Mouse (Mus musculus) inflammation-experienced regulatory T-cells, adult 6 months (primary cell): ENCODE measurements at regions not wholly inside any gene's neighbourhood (a gene's known extent, or its start where the extent isn't known, plus 50 kb on each side); places are given as distances from the start of the nearest gene placed in this dataset.

Source experiments
- ATAC-seq: one replicate; pipeline ENCODE4 v1.8.0; 2017

DNA sequence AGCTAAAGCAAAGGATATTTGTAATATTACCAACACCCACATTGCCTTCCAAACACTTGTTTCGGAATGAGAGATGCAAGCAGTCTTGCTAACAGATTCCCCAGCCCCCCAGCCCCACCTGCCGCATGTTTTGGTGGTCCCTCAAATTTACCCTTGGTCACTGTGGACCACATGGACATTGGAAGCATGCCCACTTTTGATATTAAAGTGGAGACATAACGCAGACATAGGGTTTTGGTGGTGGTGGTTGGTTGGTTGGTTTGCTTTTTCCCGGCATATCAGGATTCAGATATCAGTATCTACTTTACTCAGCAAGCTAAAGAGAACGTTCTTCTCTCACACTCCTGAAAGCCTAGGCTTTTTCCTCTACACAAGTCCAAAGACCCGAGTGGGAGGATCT, 381.3 kb downstream of the Zfp536 start:
- no peak for ATAC-seq

DNA sequence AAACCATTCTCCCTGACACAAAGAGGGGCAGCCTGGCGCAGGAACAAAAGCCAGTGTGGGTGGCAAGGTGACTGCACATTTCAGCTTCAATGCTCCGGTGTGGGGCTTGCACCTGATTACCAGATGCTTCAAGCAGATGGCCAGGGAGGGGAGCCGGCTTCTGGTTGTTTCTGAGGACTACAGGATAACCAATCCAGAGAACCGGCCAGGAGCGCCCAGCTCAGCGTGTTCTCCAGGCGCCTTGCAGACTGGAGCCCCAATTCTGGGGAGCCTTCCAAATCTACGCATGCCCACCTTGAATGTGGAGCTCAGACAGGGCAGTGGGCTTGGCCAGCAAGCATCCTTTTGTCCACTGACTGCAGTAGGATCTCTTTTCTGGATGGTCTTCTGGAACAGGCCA, 380.8 kb downstream of the Zfp536 start:
- no peak for ATAC-seq

DNA sequence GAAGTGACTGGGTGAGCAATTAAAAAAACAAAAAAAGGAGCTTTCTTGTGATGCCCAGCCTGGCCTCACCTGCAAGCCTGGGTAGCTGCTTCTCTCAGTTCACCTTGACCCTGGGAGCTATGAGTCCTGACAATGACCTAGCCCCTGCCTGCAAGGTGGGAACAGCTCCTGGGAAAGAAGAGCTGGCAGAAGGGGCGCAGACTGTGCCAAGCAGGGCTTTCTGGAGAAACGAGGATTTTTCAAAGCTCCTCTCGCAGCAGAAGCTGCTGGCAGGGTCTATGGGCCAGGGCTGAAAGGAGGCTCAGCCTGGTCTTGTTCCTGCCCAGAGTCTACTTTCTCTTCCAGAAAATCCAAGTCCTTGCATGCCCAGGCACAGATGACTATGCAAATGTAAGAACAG, 380.4 kb downstream of the Zfp536 start:
- ATAC-seq = no peak

DNA sequence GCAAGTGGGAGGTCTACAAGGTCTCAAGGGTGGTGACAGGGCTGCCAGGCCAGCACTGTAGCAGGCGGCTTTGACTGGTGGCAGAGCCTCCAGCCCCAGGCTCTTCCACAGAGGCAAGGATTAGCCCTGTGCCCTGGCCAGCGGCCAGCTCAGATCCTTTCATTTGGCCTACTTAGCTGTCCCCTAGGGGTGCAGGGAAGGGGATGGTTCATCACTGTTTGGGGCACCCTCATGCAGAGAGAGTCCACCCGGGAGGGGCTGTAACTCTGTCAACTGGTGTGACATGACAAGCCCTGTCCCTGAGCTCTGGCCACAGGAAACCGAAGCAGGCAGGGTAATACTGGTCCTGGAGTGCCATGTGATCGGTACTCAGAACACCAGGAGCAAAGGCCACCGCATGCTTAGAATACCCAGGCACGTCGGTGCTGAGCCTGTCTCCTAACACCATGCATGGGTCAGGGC, 378.4 kb downstream of the Zfp536 start:
- ATAC-seq = no peak

DNA sequence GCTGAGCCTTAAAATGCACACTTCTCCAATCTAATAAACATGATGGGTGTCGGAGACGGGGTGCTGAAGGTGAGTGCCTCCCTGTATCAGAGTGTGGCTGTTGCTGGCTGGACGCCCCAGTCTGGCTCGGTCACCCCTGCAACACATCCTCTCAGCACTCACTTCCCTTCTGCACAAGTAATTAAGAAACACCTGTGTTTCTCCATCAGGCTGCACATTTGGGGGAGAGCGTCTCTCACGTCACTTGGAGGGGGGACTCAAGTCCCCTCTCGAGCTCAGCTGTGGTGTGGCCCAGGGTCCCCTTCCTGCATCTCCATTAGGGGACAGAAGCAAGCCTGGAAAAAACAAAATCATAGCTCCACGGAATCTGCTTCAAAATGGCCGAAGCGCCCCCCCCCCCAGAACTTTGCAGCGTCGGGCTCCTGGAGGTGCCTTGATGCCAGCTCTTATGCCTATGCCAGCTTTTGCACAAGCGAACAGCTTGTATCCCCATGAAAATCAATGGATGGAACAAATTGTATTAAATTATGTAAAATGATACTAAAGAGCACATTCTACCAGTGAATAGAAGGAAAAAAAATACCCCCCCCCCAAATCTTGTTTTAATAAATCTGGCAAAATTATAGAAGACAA, 377.4 kb downstream of the Zfp536 start:
- no peak for ATAC-seq

DNA sequence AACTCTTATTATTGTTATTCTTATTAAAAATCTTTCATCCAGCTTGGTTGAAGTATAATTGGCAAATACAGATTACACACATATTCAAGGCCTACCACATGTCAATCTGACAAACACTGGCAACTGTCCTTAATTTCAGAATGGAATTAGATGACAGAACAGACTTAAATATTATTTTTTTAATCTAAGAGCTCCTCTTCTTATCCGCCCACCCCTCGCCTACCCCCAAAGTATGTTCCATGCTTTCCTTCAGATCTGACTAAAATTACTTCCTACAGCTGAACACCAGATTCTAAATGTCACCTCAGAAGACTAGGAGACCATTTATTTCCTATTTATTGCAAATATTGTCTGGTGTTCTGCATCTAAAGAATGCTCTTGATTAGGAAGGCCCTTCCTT, 370.0 kb downstream of the Zfp536 start:
- ATAC-seq = no peak

DNA sequence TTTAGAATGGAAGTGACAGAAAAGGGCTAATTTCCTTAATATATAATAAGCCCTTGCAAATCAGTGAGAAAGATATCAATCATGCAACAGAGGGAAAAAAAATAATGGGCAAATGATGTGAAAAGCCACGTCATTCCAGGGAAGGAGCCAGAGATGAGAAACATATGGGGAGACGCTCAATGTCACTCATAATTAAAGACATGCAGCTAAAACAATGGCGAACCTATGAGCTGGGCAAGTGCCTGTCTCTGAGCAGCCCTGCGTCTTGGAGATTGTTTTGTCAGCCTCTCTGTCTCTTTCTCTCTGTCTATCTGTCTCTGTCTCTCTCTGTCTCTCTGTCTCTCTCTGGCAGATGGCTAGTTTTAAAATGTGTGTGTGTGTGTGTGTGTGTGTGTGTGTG, 360.1 kb downstream of the Zfp536 start:
- no peak for ATAC-seq

DNA sequence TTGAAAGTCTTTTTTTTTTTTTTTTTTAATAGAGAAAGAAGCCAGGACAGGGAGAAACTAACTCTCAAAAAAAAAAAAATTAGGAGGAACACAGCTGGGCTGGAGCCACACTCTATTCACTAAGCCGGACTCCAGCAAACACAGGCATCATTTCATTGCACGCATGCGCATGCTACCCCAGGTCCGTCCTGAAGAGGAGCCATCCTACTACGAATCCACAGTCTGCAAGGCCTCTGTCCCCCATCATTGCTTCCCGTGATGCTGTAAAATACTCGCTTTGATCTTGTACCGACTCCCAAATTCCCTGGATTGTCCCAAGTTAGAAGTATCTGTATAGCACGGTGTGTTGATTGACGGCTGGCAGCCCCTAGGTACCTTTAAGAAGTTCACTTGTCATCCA, 351.7 kb downstream of the Zfp536 start:
- no peak for ATAC-seq
